Mouse (Mus musculus) lung, adult 2 months (tissue): ENCODE results near the gene Coro1c.

Experiments used
- CTCF ChIP-seq: fragments of 200-500 bp; IDR thresholded peaks from 2 replicates; pipeline ENCODE4 v1.5.1; 2011; ENCODE audit warnings: mild to moderate bottlenecking, low read length, control low read depth; ENCODE audit not compliant: insufficient read depth
- POLR2A ChIP-seq: fragments of 200-500 bp; IDR thresholded peaks from 2 replicates; pipeline ENCODE4 v1.6.1; 2011; ENCODE audit warnings: low read depth, mild to moderate bottlenecking, control low read depth, low read length, borderline replicate concordance; ENCODE audit errors: extremely low read depth

GRCm38 (mm10) chr5:113874063-113875024 lies 34.2 kb downstream of the Coro1c start:
- TF ChIP-seq POLR2A (no peak), CTCF (no peak)
